9 mouse cellular contexts compared by ENCODE assay signal in the genomic region with DNA sequence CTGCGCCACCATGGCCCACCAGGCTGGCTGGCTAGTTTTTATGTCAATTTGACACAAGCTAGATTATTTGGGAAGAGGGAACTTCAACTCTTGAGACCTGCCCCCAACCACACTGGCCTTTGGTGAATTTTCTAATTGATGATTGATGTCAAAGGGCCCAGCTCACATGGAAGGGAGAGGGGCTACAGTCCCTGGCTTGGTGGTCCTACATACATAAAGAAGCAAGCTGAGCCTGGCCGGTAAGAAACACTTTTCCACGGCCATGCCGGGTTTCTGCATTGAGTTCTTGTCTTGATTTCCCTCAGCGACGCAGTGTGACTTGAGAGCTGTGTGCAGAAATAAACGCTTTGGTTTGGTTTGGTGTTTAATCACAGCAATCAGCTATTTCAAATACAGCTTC. TPM values are rescaled to one million over a fixed set of nuclear protein-coding genes. Genes with fewer than 3 reads are reported as not detected.
A peak's percentile ranks its signal among the peaks of the same experiment; 100 is the strongest.
DNase-seq lines count a peak whose midpoint lies in the region; ATAC-seq and TF ChIP-seq lines count a peak whose summit lies in the region.
"Had no signal": no experiment of that assay in that cellular context is flagged by ENCODE, and none has a peak within 500 bp of the region (broad histone marks: within the 10 kb centered on the region; RNA-seq: fewer than 3 reads in every experiment).

No protein-coding gene starts in this region.

- H3K9me3 ChIP-seq in intestine, embryonic 14.5 days (ENCODE audit: control insufficient read depth, low read length) = no peaks in the 10 kb centered on the region
- no peaks in the 10 kb centered on the region for H3K9me3 ChIP-seq in intestine, postnatal 0 days (ENCODE audit: control insufficient read depth)
- H3K9me3 ChIP-seq in embryonic facial prominence, embryonic 12.5 days = no peaks in the 10 kb centered on the region
- no peaks in the 10 kb centered on the region for H3K9me3 ChIP-seq in hindbrain, embryonic 13.5 days
- no peaks in the 10 kb centered on the region for H3K9me3 ChIP-seq in midbrain, embryonic 14.5 days (ENCODE audit: control insufficient read depth, low read length)

- no peaks in the 10 kb centered on the region for H3K36me3 ChIP-seq in intestine, embryonic 14.5 days (ENCODE audit: control insufficient read depth, insufficient read depth, low read length)
- no peaks in the 10 kb centered on the region for H3K36me3 ChIP-seq in intestine, postnatal 0 days (ENCODE audit: control insufficient read depth, insufficient read depth)
- H3K36me3 ChIP-seq in embryonic facial prominence, embryonic 12.5 days = no peaks in the 10 kb centered on the region
- H3K36me3 ChIP-seq in hindbrain, embryonic 13.5 days = no peaks in the 10 kb centered on the region
- no peaks in the 10 kb centered on the region for H3K36me3 ChIP-seq in midbrain, embryonic 14.5 days (ENCODE audit: control insufficient read depth, insufficient read depth, low read length)

- H3K4me2 ChIP-seq in intestine, embryonic 14.5 days (ENCODE audit: low read length) = peak overlapping the region; percentile 77
- no peak overlapping the region for H3K4me2 ChIP-seq in intestine, postnatal 0 days (replicated peaks; ENCODE audit: low read depth)
- peak overlapping the region; percentile 76 for H3K4me2 ChIP-seq in embryonic facial prominence, embryonic 12.5 days (replicated peaks)
- peak overlapping the region; percentile 79 for H3K4me2 ChIP-seq in hindbrain, embryonic 13.5 days
- peak overlapping the region; percentile 80 for H3K4me2 ChIP-seq in midbrain, embryonic 14.5 days (ENCODE audit: low read length)

- no peaks in the 10 kb centered on the region for H3K27me3 ChIP-seq in intestine, embryonic 14.5 days (replicated peaks; ENCODE audit: control insufficient read depth, insufficient read depth, low read length)
- no peaks in the 10 kb centered on the region for H3K27me3 ChIP-seq in intestine, postnatal 0 days (replicated peaks; ENCODE audit: control insufficient read depth, insufficient read depth, low read length)
- no peaks in the 10 kb centered on the region for H3K27me3 ChIP-seq in embryonic facial prominence, embryonic 12.5 days
- no peaks in the 10 kb centered on the region for H3K27me3 ChIP-seq in hindbrain, embryonic 13.5 days
- no peaks in the 10 kb centered on the region for H3K27me3 ChIP-seq in midbrain, embryonic 14.5 days (ENCODE audit: control insufficient read depth, insufficient read depth, low read length)

- H3K4me3 ChIP-seq in intestine, embryonic 14.5 days (ENCODE audit: low read depth, low read length) = no peak overlapping the region
- H3K4me3 ChIP-seq in intestine, postnatal 0 days (ENCODE audit: low read depth, low read length) = no peak overlapping the region
- peak overlapping the region; percentile 89; the same call in 1 of the 2 replicates for H3K4me3 ChIP-seq in embryonic facial prominence, embryonic 12.5 days
- H3K4me3 ChIP-seq in hindbrain, embryonic 13.5 days = peak overlapping the region; percentile 78
- H3K4me3 ChIP-seq in midbrain, embryonic 14.5 days (replicated peaks; ENCODE audit: low read depth, low read length) = peak overlapping the region; percentile 67; the same call in 1 of the 2 replicates

- no peak for DNase-seq in intestine, embryonic 14.5 days (ENCODE audit: low spot score)
- no peak for DNase-seq in midbrain, embryonic 14.5 days
- no peak for DNase-seq in testis, postnatal 10 days (ENCODE audit: low spot score)
- no peak for DNase-seq in cerebellum, postnatal 36 days
- no peak for DNase-seq in retina, embryonic 14.5 days (ENCODE audit: low spot score)
- DNase-seq: adrenal gland, postnatal 14 days had no signal

- peak overlapping the region; percentile 73 for H3K9ac ChIP-seq in intestine, embryonic 14.5 days (ENCODE audit: low read length)
- H3K9ac ChIP-seq in intestine, postnatal 0 days (ENCODE audit: low read depth, low read length) = no peak overlapping the region
- H3K9ac ChIP-seq in embryonic facial prominence, embryonic 12.5 days = no peak overlapping the region
- peak overlapping the region; percentile 83; the same call in 1 of the 2 replicates for H3K9ac ChIP-seq in hindbrain, embryonic 13.5 days
- H3K9ac ChIP-seq in midbrain, embryonic 14.5 days (replicated peaks; ENCODE audit: low read length) = peak overlapping the region; percentile 68

- TF ChIP-seq CTCF in intestine, postnatal 0 days (IDR thresholded peaks at IDR 0.05; ENCODE audit: low read depth) = no peak

- H3K4me1 ChIP-seq in intestine, embryonic 14.5 days (replicated peaks; ENCODE audit: control insufficient read depth, insufficient read depth, low read length) = peaks cover 18% of the 10 kb centered on the region
- no peaks in the 10 kb centered on the region; the same call in 1 of the 2 replicates for H3K4me1 ChIP-seq in intestine, postnatal 0 days (replicated peaks; ENCODE audit: control insufficient read depth, insufficient read depth, low read length)
- peaks cover 15% of the 10 kb centered on the region for H3K4me1 ChIP-seq in embryonic facial prominence, embryonic 12.5 days
- H3K4me1 ChIP-seq in hindbrain, embryonic 13.5 days (replicated peaks) = peaks cover 26% of the 10 kb centered on the region
- H3K4me1 ChIP-seq in midbrain, embryonic 14.5 days (ENCODE audit: control insufficient read depth, insufficient read depth, low read length) = peaks cover 19% of the 10 kb centered on the region

- no peak for ATAC-seq in intestine, embryonic 14.5 days (replicated peaks; ENCODE audit: low FRiP score, low TSS enrichment, low read depth)
- ATAC-seq in intestine, postnatal 0 days = no peak
- no peak for ATAC-seq in embryonic facial prominence, embryonic 12.5 days (ENCODE audit: insufficient number of reproducible peaks, insufficient read depth, low FRiP score, low TSS enrichment)
- no peak for ATAC-seq in hindbrain, embryonic 13.5 days (ENCODE audit: low FRiP score)
- ATAC-seq in midbrain, embryonic 14.5 days (ENCODE audit: low FRiP score, low TSS enrichment) = no peak

- H3K27ac ChIP-seq in intestine, embryonic 14.5 days (ENCODE audit: low read depth) = no peak overlapping the region
- H3K27ac ChIP-seq in intestine, postnatal 0 days (ENCODE audit: low read depth, low read length) = no peak overlapping the region
- no peak overlapping the region for H3K27ac ChIP-seq in embryonic facial prominence, embryonic 12.5 days
- H3K27ac ChIP-seq in hindbrain, embryonic 13.5 days = no peak overlapping the region
- H3K27ac ChIP-seq in midbrain, embryonic 14.5 days (replicated peaks; ENCODE audit: low read depth, low read length) = no peak overlapping the region

- WGBS in intestine, embryonic 14.5 days = 54% methylated on average over 7 of the region's 7 CpGs
- WGBS in intestine, postnatal 0 days = 58% methylated on average over 7 of the region's 7 CpGs
- WGBS in embryonic facial prominence, embryonic 12.5 days = 48% methylated on average over 7 of the region's 7 CpGs
- 64% methylated on average over 7 of the region's 7 CpGs for WGBS in hindbrain, embryonic 13.5 days
- 60% methylated on average over 7 of the region's 7 CpGs for WGBS in midbrain, embryonic 14.5 days

RNA-seq across cellular contexts. Expression of a gene that starts 1.3 kb away (rescaled TPM):
- polyA plus RNA-seq in intestine, embryonic 14.5 days (2014; fragmentation: Nextera tagmentation; extraction: Ambion mirVana) = 17.5 and 20.4 TPM in 2 replicates
- polyA plus RNA-seq in intestine, postnatal 0 days (2015; fragmentation: Nextera tagmentation; extraction: Ambion mirVana) = 5.9 and 6.3 TPM in 2 replicates
- 74.5 and 81.3 TPM in 2 replicates for polyA plus RNA-seq in embryonic facial prominence, embryonic 12.5 days (2016; fragmentation: Nextera tagmentation; extraction: Ambion mirVana)
- polyA plus RNA-seq in hindbrain, embryonic 13.5 days (2015; fragmentation: Nextera tagmentation; extraction: Ambion mirVana) = 9.7 and 9.9 TPM in 2 replicates
- 5.9 and 11.0 TPM in 2 replicates for polyA plus RNA-seq in midbrain, embryonic 14.5 days (2014; fragmentation: Nextera tagmentation; extraction: Ambion mirVana)

Comparison
In these comparisons a context has a peak if more than half of its experiments do, and no peak if none do; other contexts are left out.
1. H3K9ac ChIP-seq: peak in intestine, embryonic 14.5 days (single experiment), hindbrain, embryonic 13.5 days (single experiment) and midbrain, embryonic 14.5 days (single experiment); none in intestine, postnatal 0 days (single experiment) and embryonic facial prominence, embryonic 12.5 days (single experiment).
2. H3K4me3 ChIP-seq: peak in embryonic facial prominence, embryonic 12.5 days (single experiment), hindbrain, embryonic 13.5 days (single experiment) and midbrain, embryonic 14.5 days (single experiment); none in intestine, embryonic 14.5 days (single experiment) and intestine, postnatal 0 days (single experiment).